Mouse (Mus musculus) testis, adult 2 months (tissue): ENCODE data around the gene Dusp27. TPM values are rescaled to one million over a fixed set of nuclear protein-coding genes. Genes with fewer than 3 reads are reported as not detected.

ENCODE experiments used
- H3K27ac ChIP-seq: fragments of 200-500 bp; 2 replicates; pipeline ENCODE4 v1.5.1; 2012; ENCODE audit warnings: low read depth, low read length; ENCODE audit not compliant: control insufficient read depth, insufficient read depth
- H3K27me3 ChIP-seq: fragments of 200-500 bp; 2 replicates; pipeline ENCODE4 v1.6.1; 2012; ENCODE audit warnings: mild to moderate bottlenecking, low read length, moderate library complexity; ENCODE audit not compliant: control insufficient read depth, insufficient read depth
- H3K36me3 ChIP-seq: fragments of 200-500 bp; 2 replicates; pipeline ENCODE4 v1.6.1; 2012; ENCODE audit warnings: mild to moderate bottlenecking, low read length; ENCODE audit not compliant: control insufficient read depth, insufficient read depth
- H3K4me1 ChIP-seq: fragments of 200-500 bp; 2 replicates; pipeline ENCODE4 v1.6.1; 2012; ENCODE audit warnings: low read length; ENCODE audit not compliant: control insufficient read depth, insufficient read depth
- H3K4me3 ChIP-seq: fragments of 200-500 bp; 2 replicates; pipeline ENCODE4 v1.5.1; 2012; ENCODE audit warnings: low read depth, mild to moderate bottlenecking, low read length, moderate library complexity, mixed read lengths; ENCODE audit not compliant: control insufficient read depth
- CTCF ChIP-seq: fragments of 200-500 bp; IDR thresholded peaks from 2 replicates; pipeline ENCODE4 v1.5.1; 2012; ENCODE audit warnings: low read depth, mild to moderate bottlenecking, inconsistent platforms, low read length, moderate library complexity; ENCODE audit not compliant: control insufficient read depth, insufficient read depth, insufficient replicate concordance
- POLR2A ChIP-seq: fragments of 200-500 bp; IDR thresholded peaks from 2 replicates; pipeline ENCODE4 v1.6.1; 2012; ENCODE audit warnings: low read depth, mild to moderate bottlenecking, inconsistent platforms, low read length, moderate library complexity; ENCODE audit not compliant: control insufficient read depth
- polyA plus RNA-seq: library from polyadenylated mRNA; depleted of rRNA; stranded (reverse); fragments of >200 nt; gene quantifications from 2 replicates; pipeline ENCODE4 v1.2.3, GENCODE M21; 2012

The Dusp27 gene
- polyA plus RNA-seq, 1 experiment = 0.10 TPM

- H3K36me3 ChIP-seq = no peaks in the 10 kb centered on the region
- peaks cover 2% of the 10 kb centered on the region for H3K4me1 ChIP-seq
- no peak for TF ChIP-seq CTCF
- no peak for TF ChIP-seq POLR2A
- no peak overlapping the region for H3K27ac ChIP-seq
- no peak overlapping the region for H3K4me3 ChIP-seq
- H3K27me3 ChIP-seq = no peaks in the 10 kb centered on the region
Observed at GRCm38 (mm10) chr1:166164580-166164979, 36.9 kb upstream of the Dusp27 start.

- Histone ChIP-seq H3K4me1 (peaks cover 6% of the 10 kb centered on the region), H3K27ac (no peak overlapping the region), H3K36me3 (no peaks in the 10 kb centered on the region), H3K27me3 (no peaks in the 10 kb centered on the region), H3K4me3 (peak overlapping the region; percentile 27)
- TF ChIP-seq POLR2A = no peak
- peak; percentile 92 for TF ChIP-seq CTCF
Observed at GRCm38 (mm10) chr1:166160569-166161445, 33.1 kb upstream of the Dusp27 start.

- H3K36me3 ChIP-seq = no peaks in the 10 kb centered on the region
- no peak overlapping the region for H3K4me3 ChIP-seq
- no peaks in the 10 kb centered on the region for H3K27me3 ChIP-seq
- no peak overlapping the region for H3K27ac ChIP-seq
- H3K4me1 ChIP-seq = peaks cover 6% of the 10 kb centered on the region
- no peak for TF ChIP-seq CTCF
Observed at GRCm38 (mm10) chr1:166160111-166160510, 32.4 kb upstream of the Dusp27 start.

- no peak overlapping the region for H3K4me3 ChIP-seq
- TF ChIP-seq CTCF (no peak), POLR2A (no peak)
- H3K27ac ChIP-seq = no peak overlapping the region
- no peaks in the 10 kb centered on the region for H3K27me3 ChIP-seq
- H3K36me3 ChIP-seq = no peaks in the 10 kb centered on the region
- H3K4me1 ChIP-seq = peaks cover 13% of the 10 kb centered on the region
Observed at GRCm38 (mm10) chr1:166158664-166159063, 30.9 kb upstream of the Dusp27 start.

- Histone ChIP-seq H3K4me1 (peaks cover 13% of the 10 kb centered on the region), H3K27ac (no peak overlapping the region), H3K4me3 (no peak overlapping the region), H3K27me3 (no peaks in the 10 kb centered on the region), H3K36me3 (no peaks in the 10 kb centered on the region)
- no peak for TF ChIP-seq POLR2A
- no peak for TF ChIP-seq CTCF
Observed at GRCm38 (mm10) chr1:166157712-166158111, 30.0 kb upstream of the Dusp27 start.

GRCm38 (mm10) chr1:166155113-166155494 lies 27.4 kb upstream of the Dusp27 start:
- Histone ChIP-seq H3K36me3 (no peaks in the 10 kb centered on the region), H3K4me1 (peaks cover 10% of the 10 kb centered on the region), H3K27me3 (no peaks in the 10 kb centered on the region), H3K4me3 (no peak overlapping the region), H3K27ac (no peak overlapping the region)
- TF ChIP-seq POLR2A (no peak), CTCF (no peak)

- H3K27me3 ChIP-seq = no peaks in the 10 kb centered on the region
- no peak overlapping the region; the same call in 1 of the 2 replicates for H3K4me3 ChIP-seq
- TF ChIP-seq CTCF (peak; percentile 93), POLR2A (no peak)
- peaks cover 10% of the 10 kb centered on the region for H3K4me1 ChIP-seq
- H3K27ac ChIP-seq = no peak overlapping the region
- H3K36me3 ChIP-seq = no peaks in the 10 kb centered on the region
Observed at GRCm38 (mm10) chr1:166154162-166155112, 26.7 kb upstream of the Dusp27 start.
